Mouse (Mus musculus): ENCODE data around the gene Sephs2. TPM values are rescaled to one million over a fixed set of nuclear protein-coding genes. Genes with fewer than 3 reads are reported as not detected.
A peak's percentile ranks its signal among the peaks of the same experiment; 100 is the strongest.

The Sephs2 gene
- total and polyA plus RNA-seq, 2 experiments from 2014 or later: 70.0 to 95.2 TPM

DNA sequence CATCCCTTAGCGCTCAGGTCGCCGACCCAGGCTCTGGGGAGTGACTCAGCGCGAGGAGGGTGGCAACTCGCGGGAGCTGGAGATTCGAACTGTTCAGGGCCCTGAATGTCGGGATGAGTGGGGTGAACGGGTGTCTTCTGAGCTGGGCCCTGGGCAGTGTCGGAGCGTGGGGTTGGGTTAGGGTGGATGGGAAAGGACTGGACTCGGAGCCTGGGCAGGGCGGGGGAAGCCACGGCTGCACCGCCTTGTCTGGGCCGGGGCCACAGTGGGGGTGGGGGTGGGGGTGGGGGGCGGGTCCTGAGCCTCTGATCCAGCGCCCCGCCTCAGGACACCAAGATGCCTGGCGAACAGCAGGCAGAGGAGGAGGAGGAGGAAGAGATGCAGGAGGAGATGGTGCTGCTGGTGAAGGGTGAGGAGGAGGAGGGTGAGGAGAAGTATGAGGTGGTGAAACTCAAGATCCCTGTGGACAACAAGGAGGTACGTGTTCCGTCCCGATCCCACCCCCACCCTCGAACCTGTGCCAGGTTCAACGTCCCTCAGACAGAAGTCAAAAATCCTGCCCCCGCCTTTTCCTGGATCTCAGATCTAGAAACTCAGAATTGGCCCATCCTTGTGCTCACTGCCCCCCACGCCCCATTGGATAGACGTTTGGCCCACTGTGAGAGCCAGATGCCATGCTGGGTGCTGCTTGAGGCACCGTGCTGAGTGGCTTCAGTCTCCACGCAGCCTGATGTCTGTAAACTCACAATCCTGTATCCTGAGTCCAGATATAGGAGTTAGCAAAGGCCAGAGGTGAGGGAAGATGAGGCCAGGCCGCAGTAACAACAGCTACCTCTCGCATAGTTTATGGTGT lies 29.0 kb downstream of the Sephs2 start:
- ATAC-seq (ENCODE audit: low FRiP score) (peak; percentile 77), DNase-seq (ENCODE audit: low spot score) (peak; percentile 36)
- no peak for TF ChIP-seq CTCF (IDR thresholded peaks at IDR 0.05)
- peaks cover 6% of the 10 kb centered on the region for H3K4me1 ChIP-seq (ENCODE audit: insufficient read depth, low read length)
- no peaks in the 10 kb centered on the region for H3K9me3 ChIP-seq (ENCODE audit: low read length)
- H3K4me3 ChIP-seq (ENCODE audit: low read depth, low read length): peak overlapping the region; percentile 92
- peak overlapping the region; percentile 86 for H3K4me2 ChIP-seq (ENCODE audit: low read depth, low read length, poor library complexity, severe bottlenecking)
- peaks cover 6% of the 10 kb centered on the region for H3K36me3 ChIP-seq (ENCODE audit: insufficient read depth, low read length)
- 12% methylated on average over 28 of the region's 33 CpGs for WGBS
- peak overlapping the region; percentile 93 for H3K9ac ChIP-seq (replicated peaks; ENCODE audit: low read length, poor library complexity, severe bottlenecking)
- peak overlapping the region; percentile 80 for H3K27ac ChIP-seq (ENCODE audit: low read depth, low read length)
- H3K27me3 ChIP-seq (ENCODE audit: insufficient read depth, low read length): no peaks in the 10 kb centered on the region

DNA sequence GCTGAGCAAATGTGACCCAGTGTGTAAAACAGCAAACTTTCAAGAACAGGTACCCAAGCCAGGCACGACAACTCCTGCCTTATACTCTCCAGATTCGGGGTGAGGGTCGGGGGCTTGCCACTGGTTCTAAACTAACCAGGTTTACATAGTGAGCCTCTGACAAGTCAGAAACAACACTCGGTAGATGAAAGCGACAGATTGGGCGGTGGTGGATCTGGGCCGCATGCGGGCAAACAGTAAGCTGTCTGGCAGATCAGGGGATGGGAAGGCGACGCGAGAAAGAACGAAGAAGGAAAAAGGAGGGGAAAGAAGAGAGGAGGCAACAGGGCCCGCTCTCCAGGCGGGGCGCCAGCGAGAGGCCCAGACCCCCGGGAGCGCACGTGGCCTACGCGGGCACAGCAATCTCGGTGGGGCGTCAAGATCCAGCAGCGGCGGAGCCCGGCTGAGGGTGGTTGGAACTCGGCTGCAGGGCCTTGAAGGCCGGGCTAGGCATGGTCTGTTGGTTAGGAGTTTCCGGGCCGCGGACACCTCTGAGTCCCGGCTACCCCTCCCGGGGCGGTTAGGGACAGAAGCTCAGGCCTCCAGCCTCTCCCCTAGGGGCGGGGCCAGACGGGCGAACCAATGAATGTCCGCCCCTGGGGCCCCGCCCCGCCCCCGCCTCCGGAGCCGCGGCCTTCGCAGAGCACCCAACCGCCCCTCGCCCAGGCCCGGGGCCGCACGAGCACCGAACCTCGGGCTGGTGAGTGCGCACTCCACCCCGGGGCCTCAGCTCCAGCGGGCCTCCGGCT lies 29.8 kb downstream of the Sephs2 start, which contains the start of gene Zfp771:
Gene Zfp771, plus strand, starts transcription at position 405 of the 788 bp plus-strand sequence.
- 1% methylated on average over 51 of the region's 56 CpGs for WGBS
- ATAC-seq (ENCODE audit: low FRiP score): peak; percentile 94

DNA sequence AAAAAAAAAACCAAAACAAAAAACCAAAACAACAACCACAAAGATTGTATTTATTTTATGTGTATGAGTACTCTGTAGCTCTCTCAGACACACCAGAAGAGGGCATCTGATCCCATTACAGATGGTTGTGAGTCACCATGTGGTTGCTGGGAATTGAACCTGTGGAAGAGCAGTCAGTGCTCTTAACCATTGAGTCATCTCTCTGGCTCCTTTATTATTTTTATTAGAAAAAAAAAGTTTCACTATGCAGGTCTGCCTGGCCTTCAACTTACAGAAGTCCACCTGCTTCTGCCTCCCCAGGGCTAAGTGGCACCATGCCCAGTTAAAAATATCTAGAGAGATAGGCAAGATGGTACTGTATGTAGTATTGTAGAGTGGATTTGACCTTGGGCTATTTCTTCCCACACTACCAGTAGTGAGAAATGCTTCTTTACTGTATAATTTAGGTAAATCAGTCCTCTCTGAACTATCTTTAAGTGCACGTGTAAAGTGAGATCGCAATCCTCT lies 30.4 kb downstream of the Sephs2 start:
- ATAC-seq (ENCODE audit: low FRiP score) (no peak), DNase-seq (ENCODE audit: low spot score) (no peak)
- peak overlapping the region; percentile 92 for H3K4me3 ChIP-seq (ENCODE audit: low read depth, low read length)
- H3K27me3 ChIP-seq (ENCODE audit: insufficient read depth, low read length): no peaks in the 10 kb centered on the region
- no peaks in the 10 kb centered on the region for H3K9me3 ChIP-seq (ENCODE audit: low read length)
- no peaks in the 10 kb centered on the region for H3K36me3 ChIP-seq (ENCODE audit: insufficient read depth, low read length)
- H3K9ac ChIP-seq (replicated peaks; ENCODE audit: low read length, poor library complexity, severe bottlenecking): peak overlapping the region; percentile 93
- H3K27ac ChIP-seq (ENCODE audit: low read depth, low read length): peak overlapping the region; percentile 80; the same call in 1 of the 2 replicates
- no peak for TF ChIP-seq CTCF (IDR thresholded peaks at IDR 0.05)
- H3K4me1 ChIP-seq (ENCODE audit: insufficient read depth, low read length): peaks cover 6% of the 10 kb centered on the region
- WGBS: 42% methylated on average over 2 of the region's 2 CpGs
- H3K4me2 ChIP-seq (ENCODE audit: low read depth, low read length, poor library complexity, severe bottlenecking): peak overlapping the region; percentile 86

More for the DNA sequence above, 29.8 kb downstream of the Sephs2 start, which contains the start of gene Zfp771:
- H3K4me3 ChIP-seq (ENCODE audit: low read depth, low read length): peak within 1 kb of the TSS; percentile 92
- H3K9me3 ChIP-seq (ENCODE audit: low read length): no peaks in the 10 kb centered on the region
- no peaks in the 10 kb centered on the region for H3K36me3 ChIP-seq (ENCODE audit: insufficient read depth, low read length)
- peak within 1 kb of the TSS; percentile 93 for H3K9ac ChIP-seq (replicated peaks; ENCODE audit: low read length, poor library complexity, severe bottlenecking)
- no peaks in the 10 kb centered on the region for H3K27me3 ChIP-seq (ENCODE audit: insufficient read depth, low read length)
- H3K4me2 ChIP-seq (ENCODE audit: low read depth, low read length, poor library complexity, severe bottlenecking): peak within 1 kb of the TSS; percentile 86
- H3K27ac ChIP-seq (ENCODE audit: low read depth, low read length): peak within 1 kb of the TSS; percentile 80
- peak; percentile 32 for TF ChIP-seq CTCF (IDR thresholded peaks at IDR 0.05)
- H3K4me1 ChIP-seq (ENCODE audit: insufficient read depth, low read length): peaks cover 6% of the 10 kb centered on the region
- peak; percentile 97 for DNase-seq (ENCODE audit: low spot score)

DNA sequence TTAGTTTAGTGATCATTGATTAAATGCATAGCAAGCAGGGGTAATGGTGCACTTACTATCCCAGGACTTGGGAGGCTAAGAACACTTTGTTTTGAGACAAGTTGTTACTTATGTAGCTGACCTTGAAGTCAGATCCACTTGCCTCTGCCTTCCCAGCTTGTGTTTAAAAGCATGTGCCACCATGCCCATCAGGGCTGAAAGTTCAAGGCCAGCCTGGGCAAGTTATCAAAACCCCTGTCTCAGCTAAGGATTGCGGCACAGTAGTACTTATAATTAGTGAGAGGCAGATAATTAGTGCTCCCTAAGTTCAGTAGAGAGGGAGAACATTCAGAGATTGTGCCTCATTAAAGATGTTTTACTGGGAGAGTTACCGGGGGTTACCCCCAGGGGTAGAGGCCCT lies 39.1 kb downstream of the Sephs2 start:
- DNase-seq (ENCODE audit: low spot score) (no peak), ATAC-seq (ENCODE audit: low FRiP score) (no peak)
- 95% methylated on average over 2 of the region's 2 CpGs for WGBS
- Histone ChIP-seq H3K9me3 (ENCODE audit: low read length) (no peaks in the 10 kb centered on the region), H3K4me2 (ENCODE audit: low read depth, low read length, poor library complexity, severe bottlenecking) (no peak overlapping the region), H3K36me3 (ENCODE audit: insufficient read depth, low read length) (peaks cover 17% of the 10 kb centered on the region), H3K4me1 (ENCODE audit: insufficient read depth, low read length) (peaks cover 17% of the 10 kb centered on the region), H3K27me3 (ENCODE audit: insufficient read depth, low read length) (no peaks in the 10 kb centered on the region), H3K9ac (replicated peaks; ENCODE audit: low read length, poor library complexity, severe bottlenecking) (no peak overlapping the region), H3K4me3 (ENCODE audit: low read depth, low read length) (no peak overlapping the region), H3K27ac (ENCODE audit: low read depth, low read length) (no peak overlapping the region)
- TF ChIP-seq CTCF (IDR thresholded peaks at IDR 0.05): no peak

DNA sequence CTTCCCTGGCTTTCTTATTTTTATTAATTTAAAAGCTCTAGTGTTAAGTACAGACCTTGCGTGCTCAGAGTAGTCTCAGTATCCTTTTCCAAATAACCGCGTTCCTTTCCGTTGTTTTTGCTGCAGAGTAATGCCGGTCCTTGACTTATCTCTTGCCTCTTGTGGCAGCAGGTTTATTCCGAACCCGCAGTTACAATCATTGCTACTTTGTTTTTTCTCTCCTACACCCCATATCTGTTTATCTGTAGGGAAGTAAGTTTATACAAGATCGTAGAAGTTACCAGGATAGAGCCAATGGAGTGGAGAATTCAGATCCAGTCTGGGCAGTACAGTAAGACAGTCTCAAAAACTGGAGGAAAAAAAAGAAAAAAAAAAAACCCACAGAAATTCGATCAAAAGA lies 40.1 kb downstream of the Sephs2 start:
- 5% methylated on average over 9 of the region's 9 CpGs for WGBS
- no peak for ATAC-seq (ENCODE audit: low FRiP score)
- no peaks in the 10 kb centered on the region for H3K9me3 ChIP-seq (ENCODE audit: low read length)
- peak overlapping the region; percentile 99 for H3K27ac ChIP-seq (ENCODE audit: low read depth, low read length)
- no peak for DNase-seq (ENCODE audit: low spot score)
- H3K36me3 ChIP-seq (ENCODE audit: insufficient read depth, low read length): peaks cover 17% of the 10 kb centered on the region
- peak overlapping the region; percentile 68 for H3K4me2 ChIP-seq (ENCODE audit: low read depth, low read length, poor library complexity, severe bottlenecking)
- peak overlapping the region; percentile 97 for H3K9ac ChIP-seq (replicated peaks; ENCODE audit: low read length, poor library complexity, severe bottlenecking)
- TF ChIP-seq CTCF (IDR thresholded peaks at IDR 0.05): no peak
- no peaks in the 10 kb centered on the region for H3K27me3 ChIP-seq (ENCODE audit: insufficient read depth, low read length)
- H3K4me3 ChIP-seq (ENCODE audit: low read depth, low read length): peak overlapping the region; percentile 96
- H3K4me1 ChIP-seq (ENCODE audit: insufficient read depth, low read length): peaks cover 17% of the 10 kb centered on the region

Data from midbrain, postnatal 0 days (tissue).